Mouse (Mus musculus) cerebral cortex, adult 2 months (tissue): ENCODE data around the gene Abo.

ENCODE experiments used
- WGBS: fragments of 180-500 bp; shearing (Covaris S2); methylation state at CpG from one replicate; pipeline ENCODE4 v1.1.7; 2018; 5-methylcytosine and 5-hydroxymethylcytosine counted together

Abo gene

GRCm38 (mm10) chr2:26864879-26865278 lies at the start of gene Abo:
Gene Abo, minus strand, starts transcription at chr2:26864979.
- 62% methylated on average over 3 of the region's 3 CpGs for WGBS

GRCm38 (mm10) chr2:26914148-26914941 lies 49.6 kb upstream of the Abo start:
- WGBS, result 54% methylated on average over 8 of the region's 8 CpGs

DNA sequence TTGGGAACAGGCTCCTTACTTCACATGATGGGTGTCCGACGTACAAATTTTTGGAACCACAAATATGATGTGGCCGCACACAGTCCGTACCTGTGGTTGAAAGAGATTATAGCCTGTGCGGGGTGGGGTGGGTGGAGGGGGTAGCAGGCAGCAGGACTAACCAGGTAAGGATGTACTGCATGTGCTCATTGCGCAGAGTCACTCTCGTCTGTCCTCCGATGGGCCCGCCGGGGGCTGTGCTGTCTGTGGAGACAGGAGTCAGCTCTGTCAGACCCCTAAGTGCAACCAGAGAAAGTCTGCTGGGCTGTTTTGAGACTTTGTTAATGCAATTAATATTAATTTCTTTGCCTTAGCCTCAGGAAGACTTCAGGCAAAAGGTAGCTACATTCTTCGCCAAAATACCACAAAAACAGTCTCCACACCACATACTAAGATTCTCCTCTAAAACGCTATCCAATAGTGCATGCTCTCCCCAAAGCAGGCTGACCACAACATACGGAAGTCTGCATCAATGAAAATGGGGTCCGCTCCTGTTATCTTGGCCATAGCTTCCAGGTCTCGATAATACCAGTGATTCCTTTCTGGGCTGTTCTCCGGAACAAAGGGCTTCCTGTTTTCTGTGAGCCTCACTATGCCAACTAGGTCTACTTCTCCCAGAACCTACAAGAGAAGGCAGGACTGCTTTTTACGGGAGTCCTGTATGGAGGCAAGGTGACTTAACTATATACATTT lies 48.8 kb upstream of the Abo start:
- WGBS, result 74% methylated on average over 17 of the region's 17 CpGs

DNA sequence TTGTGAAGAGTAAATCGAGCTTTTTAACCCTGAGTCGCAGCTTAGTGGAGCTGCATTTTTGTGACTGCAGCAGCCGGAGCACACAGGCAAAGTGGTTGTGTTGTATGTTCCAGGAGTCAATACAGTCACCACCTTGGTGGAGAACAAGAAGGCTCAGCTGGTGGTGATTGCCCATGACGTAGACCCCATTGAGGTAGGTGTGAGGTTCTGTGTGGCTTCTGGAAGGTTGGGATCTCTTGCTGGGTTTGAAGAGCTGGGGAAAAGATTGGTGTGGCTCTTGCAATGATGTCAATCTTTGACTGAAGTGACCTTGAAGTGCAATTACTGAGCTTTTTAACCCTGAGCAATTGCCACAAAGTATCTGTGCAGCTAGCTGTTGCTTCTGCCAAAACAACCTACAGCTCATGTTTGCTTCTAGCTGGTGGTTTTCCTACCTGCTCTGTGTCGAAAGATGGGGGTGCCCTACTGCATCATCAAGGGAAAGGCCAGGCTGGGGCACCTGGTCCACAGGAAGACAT lies 47.5 kb upstream of the Abo start:
- WGBS, result 53% methylated on average over 5 of the region's 5 CpGs

- 1% methylated on average over 37 of the region's 37 CpGs for WGBS
Measured at GRCm38 (mm10) chr2:26910994-26911765, 46.4 kb upstream of the Abo start.

DNA sequence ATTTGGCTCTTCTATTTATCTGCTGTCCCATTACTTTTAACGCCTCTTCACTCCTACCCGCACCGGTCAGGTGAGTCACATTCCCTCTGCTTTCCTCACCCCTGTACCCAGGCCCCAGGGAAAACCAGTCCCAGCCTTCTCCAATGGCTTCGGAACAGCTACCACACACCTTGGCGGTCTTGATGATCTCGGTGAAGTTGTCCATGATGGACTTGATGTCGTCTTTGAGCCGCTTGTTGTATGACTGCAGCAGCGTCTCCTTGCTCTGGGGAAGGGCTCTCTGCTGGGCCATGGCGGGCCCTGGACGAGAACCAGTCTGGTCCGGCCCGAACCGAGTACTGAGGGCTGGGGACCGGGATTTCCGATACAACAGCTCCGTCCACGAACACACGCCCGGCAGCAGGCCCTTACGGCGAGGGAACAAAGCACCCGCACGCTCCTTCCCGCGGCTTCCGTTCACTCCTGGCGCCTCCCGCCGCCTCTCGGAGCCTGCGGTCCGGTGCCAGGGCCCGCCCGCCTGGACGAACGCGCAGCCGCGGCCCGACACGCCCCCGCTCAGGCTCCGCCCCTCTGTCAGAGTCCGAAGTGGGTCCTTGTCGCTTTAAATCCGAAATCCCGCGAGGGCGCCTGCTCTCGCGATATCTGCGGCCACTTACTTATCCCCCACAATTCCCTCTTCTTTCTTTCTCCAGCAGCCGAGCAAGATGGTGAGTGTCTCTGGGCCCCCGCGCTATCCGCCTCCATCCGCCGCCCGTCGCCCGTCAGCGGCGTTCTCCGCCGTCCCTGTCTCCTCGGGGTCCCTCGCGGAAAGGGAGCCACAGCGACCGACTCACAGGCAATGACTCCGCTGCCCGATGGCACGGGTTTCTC lies 45.6 kb upstream of the Abo start, which contains the start of the genes Med22 and Rpl7a:
TSS of gene Med22 (minus strand) at position 554 of the 870 bp plus-strand sequence.
TSS of gene Rpl7a (plus strand) at position 641 of the 870 bp plus-strand sequence.
- under 1% methylated on average over 74 of the region's 74 CpGs for whole genome bisulfite sequencing

GRCm38 (mm10) chr2:26908710-26909386 lies 44.1 kb upstream of the Abo start:
- WGBS, result 76% methylated on average over 18 of the region's 18 CpGs

- WGBS, result 33% methylated on average over 4 of the region's 4 CpGs
Measured at GRCm38 (mm10) chr2:26907109-26907508, 42.3 kb upstream of the Abo start.

DNA sequence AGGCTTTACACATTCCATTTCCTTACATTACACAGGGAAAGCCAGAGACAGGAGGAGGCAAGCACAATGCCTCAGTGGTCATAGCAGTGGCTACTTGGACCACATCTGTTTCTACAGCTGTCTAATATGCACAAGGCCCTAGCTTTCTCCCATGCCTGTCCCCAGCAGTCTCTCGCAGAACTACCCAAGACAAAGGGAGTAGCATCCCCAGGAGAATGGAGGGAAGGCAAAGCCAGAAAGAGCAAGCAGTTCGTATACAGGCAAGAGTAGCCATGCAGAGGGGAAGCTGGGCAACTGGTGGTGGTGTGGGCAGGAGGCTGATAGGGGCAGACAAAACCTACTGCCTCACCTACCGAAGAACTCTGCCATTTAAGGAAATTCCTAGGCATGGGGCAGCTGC lies 41.7 kb upstream of the Abo start:
- 91% methylated on average over 3 of the region's 3 CpGs for WGBS

DNA sequence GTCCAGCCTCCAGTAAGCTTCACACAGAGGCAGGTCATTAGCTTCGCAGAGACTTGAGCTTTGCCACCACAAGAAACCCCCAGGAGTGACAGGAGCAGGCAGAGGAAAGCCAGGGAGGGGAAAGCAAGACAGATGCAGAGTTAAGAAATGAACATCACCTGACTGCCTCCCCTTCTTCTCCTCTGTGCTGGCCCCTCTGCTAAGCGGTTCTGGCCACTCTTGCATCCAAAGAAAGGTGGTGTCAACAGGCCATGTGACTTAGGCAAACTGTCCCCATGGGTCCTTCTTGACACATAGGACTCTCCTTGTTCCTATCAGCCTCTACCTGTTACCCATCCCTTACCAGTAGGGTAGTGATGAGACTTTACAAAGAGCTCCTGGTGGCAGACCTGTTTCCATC lies 41.2 kb upstream of the Abo start:
- 94% methylated on average over 2 of the region's 2 CpGs for WGBS

GRCm38 (mm10) chr2:26903311-26903710 lies 38.5 kb upstream of the Abo start:
- 7% methylated on average over 7 of the region's 7 CpGs for WGBS

GRCm38 (mm10) chr2:26902467-26903220 lies 37.9 kb upstream of the Abo start, which contains the start of gene Surf6:
Gene Surf6, minus strand, starts transcription at chr2:26902879.
- WGBS, result under 1% methylated on average over 41 of the region's 41 CpGs

GRCm38 (mm10) chr2:26901834-26902400 lies 37.1 kb upstream of the Abo start:
- 8% methylated on average over 7 of the region's 7 CpGs for WGBS

- 64% methylated on average over 1 of the region's 1 CpGs for WGBS
Measured at GRCm38 (mm10) chr2:26900731-26901130, 36.0 kb upstream of the Abo start.

DNA sequence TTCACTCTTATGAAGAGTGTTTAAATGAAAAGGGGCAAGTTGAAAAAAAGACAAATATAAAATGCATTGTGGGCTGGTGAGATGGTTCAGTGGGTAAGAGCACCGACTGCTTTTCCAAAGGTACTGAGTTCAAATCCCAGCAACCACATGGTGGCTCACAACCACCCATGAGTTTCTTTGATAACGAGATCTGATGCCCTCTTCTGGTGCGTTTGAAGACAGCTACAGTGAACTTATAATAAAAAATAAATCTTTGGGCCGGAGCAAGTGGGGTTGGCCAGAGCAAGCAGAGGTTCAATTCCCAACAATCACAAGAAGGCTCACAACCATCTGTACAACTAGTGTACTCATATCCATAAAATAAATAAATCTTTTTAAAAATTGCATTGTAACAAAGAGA lies 31.1 kb upstream of the Abo start:
- 86% methylated on average over 4 of the region's 4 CpGs for WGBS

GRCm38 (mm10) chr2:26886170-26886569 lies 21.4 kb upstream of the Abo start:
- WGBS, result 60% methylated on average over 4 of the region's 4 CpGs

DNA sequence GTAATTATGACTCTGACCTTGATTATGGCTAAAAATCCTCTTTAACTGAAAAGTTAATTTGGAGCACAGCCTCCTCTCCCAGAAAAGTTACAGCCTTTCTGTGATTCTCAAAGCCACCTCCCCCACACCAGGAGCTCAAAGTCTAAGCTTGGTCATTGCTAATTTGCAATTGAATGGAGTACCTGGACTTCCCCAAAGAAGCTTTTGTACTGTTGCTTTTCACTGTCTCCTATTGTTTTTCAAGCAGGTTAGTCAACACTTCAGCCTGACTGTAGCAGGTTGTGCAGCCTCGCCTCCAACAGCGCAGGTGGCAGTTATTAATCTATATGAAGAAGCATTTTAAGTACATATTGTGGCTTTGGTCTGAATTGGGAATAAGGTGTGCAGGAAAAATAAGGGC lies 20.8 kb upstream of the Abo start:
- 90% methylated on average over 2 of the region's 2 CpGs for WGBS

GRCm38 (mm10) chr2:26870666-26871065 lies 5.9 kb upstream of the Abo start:
- 64% methylated on average over 6 of the region's 6 CpGs for WGBS

DNA sequence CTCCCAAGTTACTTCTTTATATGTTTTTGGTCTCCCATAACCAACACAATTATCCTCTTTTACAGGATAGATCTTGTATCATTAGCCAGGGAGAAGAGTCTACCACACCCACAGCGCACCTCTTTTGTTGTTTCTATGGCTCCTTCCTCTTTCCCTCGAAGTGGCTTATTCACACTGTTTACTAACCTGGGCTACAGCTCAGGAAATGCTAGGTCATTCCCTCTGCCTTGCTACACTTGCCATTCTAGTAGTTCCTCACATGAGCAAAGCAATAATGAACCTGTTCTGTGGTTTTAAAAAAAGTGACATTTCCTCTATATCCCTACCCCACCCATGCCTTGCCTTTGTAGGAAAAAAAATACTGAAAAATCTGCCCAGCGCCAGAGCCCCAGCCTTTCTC lies 1.9 kb downstream of the Abo start:
- 86% methylated on average over 3 of the region's 3 CpGs for WGBS
